Comparison of ENCODE assay signal across 7 mouse cellular contexts in genomic region chr2:32317791-32318417, GRCm38 (mm10). TPM values are rescaled to one million over a fixed set of nuclear protein-coding genes. Genes with fewer than 3 reads are reported as not detected.
DNase-seq lines count a peak whose midpoint lies in the region; ATAC-seq and TF ChIP-seq lines count a peak whose summit lies in the region.

No protein-coding gene starts in this region.

- H3K36me3 ChIP-seq in heart, embryonic 15.5 days: no peaks in the 10 kb centered on the region
- H3K36me3 ChIP-seq in testis, adult 2 months (ENCODE audit: control insufficient read depth, insufficient read depth, low read length): no peaks in the 10 kb centered on the region

- H3K27me3 ChIP-seq in heart, embryonic 15.5 days: peaks cover 29% of the 10 kb centered on the region
- no peaks in the 10 kb centered on the region for H3K27me3 ChIP-seq in testis, adult 2 months (ENCODE audit: control insufficient read depth, insufficient read depth, low read length)

- H3K9ac ChIP-seq in heart, embryonic 15.5 days: peak overlapping the region; percentile 50

- peak overlapping the region; percentile 59 for H3K27ac ChIP-seq in brown adipose tissue, adult 24 weeks (replicated peaks; ENCODE audit: low read depth, low read length)
- H3K27ac ChIP-seq in embryonic fibroblast, embryonic 13.5 days (ENCODE audit: insufficient read depth, low read length): peak overlapping the region; percentile 97
- peak overlapping the region; percentile 88 for H3K27ac ChIP-seq in heart, embryonic 15.5 days
- 0 out of 2 replicates have a peak overlapping the region, but pooled peaks have one; percentile 34 for H3K27ac ChIP-seq in testis, adult 2 months (ENCODE audit: control insufficient read depth, insufficient read depth, low read depth, low read length)

- H3K4me1 ChIP-seq in brown adipose tissue, adult 24 weeks (ENCODE audit: control insufficient read depth, insufficient read depth, insufficient read length, low read length): no peaks in the 10 kb centered on the region
- peaks cover 29% of the 10 kb centered on the region for H3K4me1 ChIP-seq in embryonic fibroblast, embryonic 13.5 days (ENCODE audit: control insufficient read depth, insufficient read depth, low read length)
- peaks cover 40% of the 10 kb centered on the region for H3K4me1 ChIP-seq in heart, embryonic 15.5 days (replicated peaks)
- H3K4me1 ChIP-seq in testis, adult 2 months (ENCODE audit: control insufficient read depth, insufficient read depth, low read length): peaks cover 7% of the 10 kb centered on the region

- TF ChIP-seq CTCF in embryonic fibroblast, embryonic 13.5 days (IDR thresholded peaks at IDR 0.05; ENCODE audit: borderline replicate concordance, insufficient read depth, low read length): no peak
- no peak for TF ChIP-seq CTCF in testis, adult 2 months (IDR thresholded peaks at IDR 0.05; ENCODE audit: control insufficient read depth, insufficient read depth, insufficient replicate concordance, low read depth, low read length)

- TF ChIP-seq POLR2A in embryonic fibroblast, embryonic 13.5 days (IDR thresholded peaks at IDR 0.05; ENCODE audit: low read depth, low read length): peak; percentile 97
- TF ChIP-seq POLR2A in testis, adult 2 months (IDR thresholded peaks at IDR 0.05; ENCODE audit: control insufficient read depth, low read depth, low read length): 0 out of 2 replicates have a peak, but pooled peaks have one; percentile 28

- 7% methylated on average over 18 of the region's 19 CpGs for WGBS in heart, embryonic 15.5 days

- ATAC-seq in heart, embryonic 15.5 days (replicated peaks; ENCODE audit: insufficient number of reproducible peaks, insufficient read depth, low FRiP score, low read depth): peak; percentile 81

- H3K9me3 ChIP-seq in heart, embryonic 15.5 days (replicated peaks): no peaks in the 10 kb centered on the region

- peak; percentile 57 to 78 for DNase-seq in kidney, postnatal 25 days
- DNase-seq in mesoderm, embryonic 11.5 days (ENCODE audit: low read depth, low spot score): peak; percentile 92
- DNase-seq in right cerebral cortex, postnatal 4 days: no peak

- peak overlapping the region; percentile 38 for H3K4me3 ChIP-seq in brown adipose tissue, adult 24 weeks (ENCODE audit: insufficient read depth, low read depth, low read length)
- peak overlapping the region; percentile 67 for H3K4me3 ChIP-seq in embryonic fibroblast, embryonic 13.5 days (ENCODE audit: insufficient read depth, low read length)
- peak overlapping the region; percentile 48 for H3K4me3 ChIP-seq in heart, embryonic 15.5 days
- H3K4me3 ChIP-seq in testis, adult 2 months (ENCODE audit: control insufficient read depth, low read depth, low read length): peak overlapping the region; percentile 46

- peak overlapping the region; percentile 62 for H3K4me2 ChIP-seq in heart, embryonic 15.5 days

RNA-seq across cellular contexts. Expression of gene Swi5, which starts 30.0 kb away (rescaled TPM):
- 679 and 786 TPM in 2 replicates for polyA plus RNA-seq in brown adipose tissue, adult 24 weeks (2012; ENCODE audit: insufficient read depth, insufficient read length, missing spikeins)
- polyA plus RNA-seq in embryonic fibroblast, embryonic 13.5 days (2011; ENCODE audit: insufficient read length, low read depth, missing spikeins): 474 and 541 TPM in 2 replicates
- 275 and 299 TPM in 2 replicates for polyA plus RNA-seq in heart, embryonic 15.5 days (2015; fragmentation: Nextera tagmentation; extraction: Ambion mirVana)
- 381 and 421 TPM in 2 replicates for polyA plus RNA-seq in testis, adult 2 months (2012; rRNA removed)

RNA-seq across cellular contexts. Expression of gene Golga2, which starts 30.7 kb away (rescaled TPM):
- 51.9 and 57.6 TPM in 2 replicates for polyA plus RNA-seq in brown adipose tissue, adult 24 weeks (2012; ENCODE audit: insufficient read depth, insufficient read length, missing spikeins)
- 73.1 and 78.9 TPM in 2 replicates for polyA plus RNA-seq in embryonic fibroblast, embryonic 13.5 days (2011; ENCODE audit: insufficient read length, low read depth, missing spikeins)
- 21.7 and 26.4 TPM in 2 replicates for polyA plus RNA-seq in heart, embryonic 15.5 days (2015; fragmentation: Nextera tagmentation; extraction: Ambion mirVana)
- polyA plus RNA-seq in testis, adult 2 months (2012; rRNA removed): 36.0 and 36.7 TPM in 2 replicates

RNA-seq across cellular contexts. Expression of gene Ciz1, which starts 34.2 kb away (rescaled TPM):
- polyA plus RNA-seq in brown adipose tissue, adult 24 weeks (2012; ENCODE audit: insufficient read depth, insufficient read length, missing spikeins): 18.7 and 22.4 TPM in 2 replicates
- polyA plus RNA-seq in embryonic fibroblast, embryonic 13.5 days (2011; ENCODE audit: insufficient read length, low read depth, missing spikeins): 41.8 and 47.6 TPM in 2 replicates
- 30.9 and 46.0 TPM in 2 replicates for polyA plus RNA-seq in heart, embryonic 15.5 days (2015; fragmentation: Nextera tagmentation; extraction: Ambion mirVana)
- polyA plus RNA-seq in testis, adult 2 months (2012; rRNA removed): 255 and 278 TPM in 2 replicates

RNA-seq across cellular contexts. Expression of gene Dnm1, which starts 35.2 kb away (rescaled TPM):
- 2.6 and 7.4 TPM in 2 replicates for polyA plus RNA-seq in brown adipose tissue, adult 24 weeks (2012; ENCODE audit: insufficient read depth, insufficient read length, missing spikeins)
- 37.2 and 52.6 TPM in 2 replicates for polyA plus RNA-seq in embryonic fibroblast, embryonic 13.5 days (2011; ENCODE audit: insufficient read length, low read depth, missing spikeins)
- polyA plus RNA-seq in heart, embryonic 15.5 days (2015; fragmentation: Nextera tagmentation; extraction: Ambion mirVana): 1.9 and 5.4 TPM in 2 replicates
- 36.3 and 39.4 TPM in 2 replicates for polyA plus RNA-seq in testis, adult 2 months (2012; rRNA removed)

RNA-seq across cellular contexts. Expression of gene Uck1, which starts 57.9 kb away (rescaled TPM):
- 292 and 332 TPM in 2 replicates for polyA plus RNA-seq in brown adipose tissue, adult 24 weeks (2012; ENCODE audit: insufficient read depth, insufficient read length, missing spikeins)
- 20.5 and 22.1 TPM in 2 replicates for polyA plus RNA-seq in embryonic fibroblast, embryonic 13.5 days (2011; ENCODE audit: insufficient read length, low read depth, missing spikeins)
- 32.9 and 49.0 TPM in 2 replicates for polyA plus RNA-seq in heart, embryonic 15.5 days (2015; fragmentation: Nextera tagmentation; extraction: Ambion mirVana)
- polyA plus RNA-seq in testis, adult 2 months (2012; rRNA removed): 23.5 and 24.5 TPM in 2 replicates

Comparison
In these comparisons a context has a peak if more than half of its experiments do, and no peak if none do; other contexts are left out.
1. H3K27ac ChIP-seq: peak in every context shown above with its lines; median percentile 97 in embryonic fibroblast, embryonic 13.5 days; 88 in heart, embryonic 15.5 days; 59 in brown adipose tissue, adult 24 weeks; 34 in testis, adult 2 months.